Mouse (Mus musculus): Measurements from ENCODE around the gene Olfr944.

DNA sequence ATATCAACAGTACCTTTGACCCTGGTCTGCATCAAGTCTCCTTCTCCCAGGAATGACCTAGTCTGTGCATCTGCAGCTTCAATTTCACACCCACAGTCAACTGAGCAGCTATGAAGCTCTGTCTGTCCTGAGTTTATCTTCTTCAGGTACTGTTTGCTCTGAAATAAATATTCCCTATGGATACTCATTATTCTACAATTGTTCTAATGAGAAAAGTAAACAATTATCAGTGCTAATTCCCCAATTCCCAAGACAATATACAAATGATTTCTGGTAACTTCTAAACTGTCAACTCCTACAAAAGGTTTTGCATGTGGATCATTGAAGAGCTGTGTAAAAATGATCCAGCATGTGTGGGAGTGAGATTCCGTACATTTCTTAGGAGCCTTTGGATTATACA lies 48.2 kb downstream of the Olfr944 start, which contains the start of gene Olfr1537:
- no peak for TF ChIP-seq GATA1 (IDR thresholded peaks at IDR 0.05; ENCODE audit: borderline replicate concordance, low read length)
- no peak for TF ChIP-seq FLI1 (IDR thresholded peaks at IDR 0.05; ENCODE audit: low read length)
